Mouse (Mus musculus): ENCODE results near the gene Nrk. TPM values are rescaled to one million over a fixed set of nuclear protein-coding genes. Genes with fewer than 3 reads are reported as not detected.

Gene Nrk
- polyA plus RNA-seq, 2 experiments: 1.4 to 1.9 TPM

DNA sequence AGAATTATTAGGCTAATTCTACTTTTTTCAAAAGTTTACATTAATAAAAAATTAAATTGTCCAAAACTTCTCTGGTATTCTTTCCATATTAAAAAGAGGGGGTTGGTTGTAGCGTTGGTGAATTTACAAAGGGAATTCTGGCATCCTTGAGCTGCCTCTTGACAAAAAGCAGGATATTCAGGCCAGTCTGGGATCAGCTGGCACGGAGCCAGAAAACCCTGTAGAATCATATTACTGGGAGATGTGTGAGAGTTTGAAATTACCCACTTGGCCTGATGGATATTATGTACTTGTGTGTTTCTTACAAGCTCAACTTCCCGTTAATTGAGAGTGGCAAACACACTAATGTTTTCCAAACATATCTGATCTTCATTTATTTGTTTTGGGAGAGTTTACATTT is 46.5 kb downstream of the Nrk start:
- ATAC-seq (ENCODE audit: insufficient read depth): no peak
- 55% methylated on average over 3 of the region's 3 CpGs for WGBS (ENCODE audit: insufficient replicate concordance)
- H3K36me3 ChIP-seq (replicated peaks; ENCODE audit: control insufficient read depth, insufficient read depth, low read depth): no peaks in the 10 kb centered on the region
- no peak overlapping the region for H3K9ac ChIP-seq (replicated peaks)
- no peak for DNase-seq (ENCODE audit: low read depth in 3 of 3, low spot score in 3 of 3)
- H3K9me3 ChIP-seq (ENCODE audit: control insufficient read depth, low read length): no peaks in the 10 kb centered on the region
- no peaks in the 10 kb centered on the region for H3K27me3 ChIP-seq (ENCODE audit: control insufficient read depth, insufficient read depth, low read length)
- no peak overlapping the region for H3K4me2 ChIP-seq (ENCODE audit: low read depth)
- no peak for TF ChIP-seq EP300 (IDR thresholded peaks at IDR 0.05; ENCODE audit: low read depth)
- no peak for TF ChIP-seq CTCF (IDR thresholded peaks at IDR 0.05; ENCODE audit: low read depth)
- no peaks in the 10 kb centered on the region for H3K4me1 ChIP-seq (replicated peaks; ENCODE audit: control insufficient read depth in 2 of 2, insufficient read depth in 2 of 2, low read length in 1 of 2)
- H3K4me3 ChIP-seq (ENCODE audit: insufficient read depth in 1 of 2, low read depth in 2 of 2, low read length in 2 of 2): no peak overlapping the region
- H3K27ac ChIP-seq: no peak overlapping the region

DNA sequence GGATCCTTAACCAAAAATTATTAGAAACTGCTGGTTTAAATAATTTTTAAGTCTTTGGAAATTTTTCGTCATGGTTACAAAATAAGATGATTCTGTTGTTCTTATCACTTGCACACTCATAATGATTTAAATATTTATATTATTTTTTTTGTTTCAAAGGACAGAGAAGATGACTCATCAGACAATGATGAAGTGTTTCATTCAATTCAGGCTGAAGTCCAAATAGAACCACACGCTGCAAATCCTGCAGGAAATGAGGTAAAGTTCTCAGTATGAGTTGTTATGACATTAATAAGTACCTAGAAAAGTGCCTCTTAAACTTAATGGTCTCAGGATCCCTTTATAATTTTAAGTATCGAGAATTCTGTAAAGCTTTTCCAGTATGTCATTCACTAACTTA is 64.3 kb downstream of the Nrk start:
- Histone ChIP-seq H3K9ac (replicated peaks) (no peak overlapping the region), H3K36me3 (replicated peaks; ENCODE audit: control insufficient read depth, insufficient read depth, low read depth) (no peaks in the 10 kb centered on the region), H3K9me3 (ENCODE audit: control insufficient read depth, low read length) (no peaks in the 10 kb centered on the region), H3K4me3 (ENCODE audit: insufficient read depth in 1 of 2, low read depth in 2 of 2, low read length in 2 of 2) (no peak overlapping the region), H3K4me1 (replicated peaks; ENCODE audit: control insufficient read depth in 2 of 2, insufficient read depth in 2 of 2, low read length in 1 of 2) (no peaks in the 10 kb centered on the region), H3K27ac (no peak overlapping the region), H3K27me3 (ENCODE audit: control insufficient read depth, insufficient read depth, low read length) (no peaks in the 10 kb centered on the region), H3K4me2 (ENCODE audit: low read depth) (no peak overlapping the region)
- DNase-seq (ENCODE audit: low read depth in 3 of 3, low spot score in 3 of 3) (no peak), ATAC-seq (ENCODE audit: insufficient read depth) (no peak)
- TF ChIP-seq CTCF (IDR thresholded peaks at IDR 0.05; ENCODE audit: low read depth) (no peak), EP300 (IDR thresholded peaks at IDR 0.05; ENCODE audit: low read depth) (no peak)
- WGBS (ENCODE audit: insufficient replicate concordance): 47% methylated on average over 3 of the region's 3 CpGs

DNA sequence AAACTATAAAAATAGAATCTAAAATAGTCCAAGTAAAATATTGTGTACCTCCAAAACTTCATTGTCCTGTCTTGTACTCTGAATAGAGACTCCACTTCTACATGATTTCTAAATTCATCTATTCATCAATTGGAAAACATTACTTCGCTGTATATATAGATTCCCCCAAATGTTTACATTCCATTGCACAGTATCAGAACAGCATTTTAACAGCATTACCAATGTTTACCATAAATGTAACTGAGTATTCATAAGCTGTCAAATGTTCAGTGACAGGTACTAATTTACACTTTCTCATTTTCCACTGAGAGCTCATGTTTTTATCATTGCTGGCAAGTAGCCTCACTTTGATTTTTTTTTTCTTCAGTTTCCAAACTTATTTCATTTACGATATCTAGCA is 65.0 kb downstream of the Nrk start:
- no peak for TF ChIP-seq CTCF (IDR thresholded peaks at IDR 0.05; ENCODE audit: low read depth)
- no peak for TF ChIP-seq EP300 (IDR thresholded peaks at IDR 0.05; ENCODE audit: low read depth)
- Histone ChIP-seq H3K36me3 (replicated peaks; ENCODE audit: control insufficient read depth, insufficient read depth, low read depth) (no peaks in the 10 kb centered on the region), H3K9ac (replicated peaks) (no peak overlapping the region), H3K27me3 (ENCODE audit: control insufficient read depth, insufficient read depth, low read length) (no peaks in the 10 kb centered on the region), H3K4me3 (ENCODE audit: insufficient read depth in 1 of 2, low read depth in 2 of 2, low read length in 2 of 2) (no peak overlapping the region), H3K27ac (no peak overlapping the region), H3K4me1 (replicated peaks; ENCODE audit: control insufficient read depth in 2 of 2, insufficient read depth in 2 of 2, low read length in 1 of 2) (no peaks in the 10 kb centered on the region), H3K4me2 (ENCODE audit: low read depth) (no peak overlapping the region), H3K9me3 (ENCODE audit: control insufficient read depth, low read length) (no peaks in the 10 kb centered on the region)
- ATAC-seq (ENCODE audit: insufficient read depth) (no peak), DNase-seq (ENCODE audit: low read depth in 3 of 3, low spot score in 3 of 3) (no peak)
- 66% methylated on average over 2 of the region's 2 CpGs for WGBS (ENCODE audit: insufficient replicate concordance)

DNA sequence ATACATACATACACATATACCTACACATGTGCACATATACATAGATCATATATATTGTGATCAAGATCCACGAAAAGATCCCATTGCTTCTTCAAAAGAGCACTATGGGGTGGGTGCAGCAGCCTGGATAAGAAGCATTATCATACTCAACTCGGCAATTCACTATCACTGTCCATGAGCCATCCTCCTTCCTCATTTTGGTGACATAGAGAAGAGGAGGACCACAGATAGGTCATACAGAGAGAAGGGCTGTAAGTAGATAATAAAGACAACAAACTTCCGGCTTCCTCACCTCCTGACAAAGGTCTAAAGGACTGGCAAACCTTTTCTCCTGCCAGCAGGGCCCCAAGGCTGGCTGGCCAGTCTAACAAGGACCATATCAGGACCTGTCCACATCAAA is 100.3 kb downstream of the Nrk start:
- Histone ChIP-seq H3K9ac (replicated peaks) (no peak overlapping the region), H3K9me3 (ENCODE audit: control insufficient read depth, low read length) (no peaks in the 10 kb centered on the region), H3K4me1 (replicated peaks; ENCODE audit: control insufficient read depth in 2 of 2, insufficient read depth in 2 of 2, low read length in 1 of 2) (no peaks in the 10 kb centered on the region), H3K27ac (no peak overlapping the region), H3K36me3 (replicated peaks; ENCODE audit: control insufficient read depth, insufficient read depth, low read depth) (no peaks in the 10 kb centered on the region), H3K27me3 (ENCODE audit: control insufficient read depth, insufficient read depth, low read length) (no peaks in the 10 kb centered on the region), H3K4me3 (ENCODE audit: insufficient read depth in 1 of 2, low read depth in 2 of 2, low read length in 2 of 2) (no peak overlapping the region), H3K4me2 (ENCODE audit: low read depth) (no peak overlapping the region)
- DNase-seq (ENCODE audit: low read depth in 3 of 3, low spot score in 3 of 3): no peak
- TF ChIP-seq CTCF (IDR thresholded peaks at IDR 0.05; ENCODE audit: low read depth) (no peak), EP300 (IDR thresholded peaks at IDR 0.05; ENCODE audit: low read depth) (no peak)
- 20% methylated on average over 3 of the region's 3 CpGs for WGBS (ENCODE audit: insufficient replicate concordance)
- ATAC-seq (ENCODE audit: insufficient read depth): no peak

DNA sequence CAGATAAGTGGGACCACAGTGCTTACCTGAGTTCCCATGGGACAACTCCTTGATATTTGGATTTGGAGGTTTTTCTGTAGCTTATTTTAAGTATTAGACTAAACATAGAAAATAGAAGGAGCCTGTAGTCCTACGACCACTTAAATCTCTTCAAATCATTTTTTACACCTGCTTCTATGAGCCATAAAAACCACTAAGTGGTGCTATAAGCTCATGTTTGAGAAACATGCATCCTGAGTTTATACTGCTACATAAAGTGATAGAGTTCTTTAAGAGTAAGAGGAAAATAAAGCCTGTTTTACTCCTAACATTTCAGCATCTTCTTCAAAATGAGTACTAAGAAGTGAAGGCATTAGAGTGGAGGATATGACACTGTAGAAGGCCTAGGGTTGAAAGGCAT is 102.3 kb downstream of the Nrk start:
- no peak for TF ChIP-seq CTCF (IDR thresholded peaks at IDR 0.05; ENCODE audit: low read depth)
- TF ChIP-seq EP300 (IDR thresholded peaks at IDR 0.05; ENCODE audit: low read depth): no peak
- Histone ChIP-seq H3K27me3 (ENCODE audit: control insufficient read depth, insufficient read depth, low read length) (no peaks in the 10 kb centered on the region), H3K4me2 (ENCODE audit: low read depth) (no peak overlapping the region), H3K9ac (replicated peaks) (no peak overlapping the region), H3K4me3 (ENCODE audit: insufficient read depth in 1 of 2, low read depth in 2 of 2, low read length in 2 of 2) (no peak overlapping the region), H3K4me1 (replicated peaks; ENCODE audit: control insufficient read depth in 2 of 2, insufficient read depth in 2 of 2, low read length in 1 of 2) (no peaks in the 10 kb centered on the region), H3K27ac (no peak overlapping the region), H3K36me3 (replicated peaks; ENCODE audit: control insufficient read depth, insufficient read depth, low read depth) (no peaks in the 10 kb centered on the region), H3K9me3 (ENCODE audit: control insufficient read depth, low read length) (no peaks in the 10 kb centered on the region)
- 24% methylated on average over 1 of the region's 1 CpGs for WGBS (ENCODE audit: insufficient replicate concordance)
- ATAC-seq (ENCODE audit: insufficient read depth): no peak
- no peak for DNase-seq (ENCODE audit: low read depth in 3 of 3, low spot score in 3 of 3)
